ENCODE assay signal across 2 mouse cellular contexts in genomic region chr10:39441636-39442035, GRCm38 (mm10).
A peak's percentile ranks its signal among the peaks of the same experiment; 100 is the strongest.
TF ChIP-seq lines count a peak whose summit lies in the region.

No protein-coding gene starts in this region.

TF ChIP-seq in CH12.LX, 34 proteins besides CTCF, POLR2A, EP300 and RAD21:
- TF ChIP-seq RCOR1 (conservative IDR thresholded peaks at IDR 0.05; ENCODE audit: low read depth, low read length) = no peak
- peak; percentile 35 for TF ChIP-seq SMC3 (IDR thresholded peaks at IDR 0.05; ENCODE audit: low read depth, low read length)

TF ChIP-seq in MEL, 35 proteins besides CTCF, POLR2A, EP300 and RAD21:
- TF ChIP-seq SMC3 (IDR thresholded peaks at IDR 0.05; ENCODE audit: low read depth, low read length) (peak; percentile 33), ZC3H11A (IDR thresholded peaks at IDR 0.05; ENCODE audit: low read depth, low read length) (no peak)
